Mouse (Mus musculus) bone marrow macrophage, adult 2 months (primary cell): ENCODE results near the gene Eps8.

Experiments
- CTCF ChIP-seq: IDR thresholded peaks from 2 replicates; pipeline ENCODE4 v1.5.1; 2012; ENCODE audit warnings: low read depth, mild to moderate bottlenecking, low read length, moderate library complexity
- POLR2A ChIP-seq: IDR thresholded peaks from 2 replicates; pipeline ENCODE4 v1.6.1; 2012; ENCODE audit warnings: mild to moderate bottlenecking, low read depth, low read length, borderline replicate concordance

GRCm38 (mm10) chr6:137690550-137691119 lies 36.0 kb upstream of the Eps8 start:
- TF ChIP-seq CTCF (no peak), POLR2A (no peak)
